Mouse (Mus musculus) brown adipose tissue, adult 24 weeks (tissue): Measurements from ENCODE around the gene 4930452B06Rik. TPM values are rescaled to one million over a fixed set of nuclear protein-coding genes. Genes with fewer than 3 reads are reported as not detected.

Source experiments
- H3K27ac ChIP-seq: fragments of 200-500 bp; replicated peaks from 2 replicates; pipeline ENCODE4 v1.5.1; 2012; ENCODE audit warnings: low read depth, mild to moderate bottlenecking, low read length
- H3K4me1 ChIP-seq: fragments of 200-500 bp; 2 replicates; pipeline ENCODE4 v1.6.1; 2012; ENCODE audit warnings: low read length, mixed read lengths; ENCODE audit not compliant: control insufficient read depth, insufficient read depth, insufficient read length
- H3K4me3 ChIP-seq: fragments of 200-500 bp; 2 replicates; pipeline ENCODE4 v1.5.1; 2012; ENCODE audit warnings: low read depth, mild to moderate bottlenecking, low read length, moderate library complexity; ENCODE audit not compliant: insufficient read depth
- polyA plus RNA-seq: library from polyadenylated mRNA; stranded (reverse); fragments of >200 nt; gene quantifications from 2 replicates; pipeline ENCODE4 v1.2.4, GENCODE M21; 2012; ENCODE audit not compliant: missing spikeins, insufficient read depth, insufficient read length

4930452B06Rik gene
- polyA plus RNA-seq, 1 experiment = not detected

DNA sequence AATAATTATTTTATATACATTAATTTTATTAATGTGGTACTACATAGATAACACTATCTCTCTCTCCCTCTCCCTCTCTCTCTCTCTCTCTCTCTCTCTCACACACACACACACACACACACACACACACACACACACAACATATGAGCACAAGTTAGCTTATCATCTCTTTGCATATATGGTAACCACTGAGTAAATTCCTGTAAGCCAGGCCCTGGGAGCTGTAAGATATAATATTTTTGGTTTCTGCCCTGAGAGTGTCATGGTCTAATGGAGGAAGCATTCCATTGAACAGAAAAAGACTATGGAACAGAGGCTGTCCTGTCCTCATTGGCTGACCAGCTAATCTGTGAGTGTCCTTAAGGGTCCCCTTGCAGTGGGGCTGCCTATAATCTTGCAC, 216.7 kb downstream of the 4930452B06Rik start:
- Histone ChIP-seq H3K27ac (no peak overlapping the region), H3K4me3 (no peak overlapping the region)

DNA sequence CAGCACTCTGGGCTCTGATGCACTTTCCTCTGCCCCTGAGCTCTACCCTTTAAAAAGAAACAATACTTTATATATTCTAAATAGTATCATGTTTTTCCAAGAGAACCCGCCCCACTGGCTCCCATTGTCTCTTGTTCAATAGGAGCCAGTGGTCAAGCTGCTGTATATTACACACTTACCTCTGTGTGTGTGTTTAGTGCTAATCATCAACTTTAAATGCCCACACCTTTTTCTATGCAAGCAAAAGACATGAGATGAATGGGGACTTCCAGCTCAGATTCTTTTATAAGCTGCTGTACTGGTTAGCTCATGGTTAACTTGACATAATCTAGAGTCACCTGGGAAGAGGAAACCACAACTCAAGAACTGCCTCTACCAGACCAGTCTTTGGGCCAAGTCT, 218.7 kb downstream of the 4930452B06Rik start:
- Histone ChIP-seq H3K4me1 (no peaks in the 10 kb centered on the region), H3K27ac (no peak overlapping the region)

More for the DNA sequence above, 216.7 kb downstream of the 4930452B06Rik start:
- no peaks in the 10 kb centered on the region for H3K4me1 ChIP-seq

DNA sequence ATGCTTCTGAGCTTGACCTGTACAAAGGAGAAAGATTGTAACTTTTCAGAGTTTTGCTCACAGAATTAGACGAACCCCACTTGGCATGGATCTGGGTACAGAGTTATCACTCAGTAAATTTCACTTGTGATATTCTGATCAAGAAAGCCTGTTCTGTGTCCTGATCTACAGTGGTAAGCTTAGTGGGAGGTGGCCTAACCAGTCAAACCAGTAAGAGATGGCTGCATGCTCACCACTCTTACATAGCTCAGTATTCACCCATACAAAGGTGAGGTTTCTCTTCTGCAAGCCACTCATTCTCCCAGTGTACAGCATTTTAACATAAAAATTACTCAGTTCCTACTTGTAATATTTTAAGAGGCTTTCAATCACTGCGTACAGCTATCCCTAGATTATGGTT, 221.7 kb downstream of the 4930452B06Rik start:
- Histone ChIP-seq H3K4me3 (no peak overlapping the region), H3K4me1 (no peaks in the 10 kb centered on the region), H3K27ac (no peak overlapping the region)

More for the DNA sequence above, 218.7 kb downstream of the 4930452B06Rik start:
- H3K4me3 ChIP-seq = no peak overlapping the region

DNA sequence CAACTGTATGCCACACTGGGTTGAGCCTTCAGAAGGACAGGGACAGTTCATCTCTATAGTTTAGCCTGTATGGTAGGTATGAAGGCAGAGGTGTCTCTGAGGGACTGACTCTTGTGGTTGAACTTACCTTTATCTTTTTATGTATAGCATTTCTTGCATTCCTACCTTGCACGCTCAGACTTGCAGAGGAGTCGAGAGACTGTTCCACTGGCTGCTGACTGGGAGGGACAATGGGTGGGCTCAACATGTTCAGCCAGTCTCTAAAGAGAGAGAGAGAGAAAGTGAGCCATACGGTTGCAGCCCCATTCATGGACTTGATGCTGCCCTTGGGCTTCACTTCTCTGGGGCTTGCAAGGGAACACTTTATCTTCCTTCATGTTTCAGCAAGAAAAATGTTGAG, 223.3 kb downstream of the 4930452B06Rik start:
- Histone ChIP-seq H3K4me3 (no peak overlapping the region), H3K27ac (no peak overlapping the region), H3K4me1 (no peaks in the 10 kb centered on the region)

- no peak overlapping the region for H3K27ac ChIP-seq
- H3K4me3 ChIP-seq = no peak overlapping the region
- H3K4me1 ChIP-seq = no peaks in the 10 kb centered on the region
Measured at GRCm38 (mm10) chr14:8441623-8442022, 224.4 kb downstream of the 4930452B06Rik start.

DNA sequence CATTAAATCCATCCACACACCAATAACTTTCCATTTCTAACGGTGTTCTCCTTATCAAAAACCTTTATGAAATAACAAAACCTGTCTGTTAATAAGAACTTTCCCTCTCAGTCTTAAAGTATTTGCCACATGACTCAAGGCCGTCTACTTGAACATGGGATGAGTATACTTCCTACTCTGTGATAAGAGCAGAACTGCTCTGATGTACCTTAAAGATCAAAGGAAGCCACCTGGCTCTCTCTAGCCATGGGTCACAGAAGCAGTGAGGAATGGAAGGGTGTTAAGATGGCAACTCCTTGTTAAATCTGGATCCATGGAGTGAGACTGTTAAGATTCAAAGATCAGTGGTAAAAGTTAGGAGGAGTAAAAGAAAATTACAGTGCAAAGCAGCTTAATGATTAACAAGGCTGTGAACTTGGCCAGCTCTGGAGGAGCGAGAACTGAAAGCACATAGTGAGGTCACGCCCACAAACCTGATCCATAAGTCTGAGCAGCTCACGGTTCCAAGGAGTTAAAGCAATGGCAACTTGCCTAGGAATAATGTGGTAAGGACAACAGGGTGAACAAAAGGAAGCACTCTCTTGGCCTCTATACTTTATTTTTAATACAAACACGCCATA, 235.3 kb downstream of the 4930452B06Rik start:
- no peak overlapping the region for H3K4me3 ChIP-seq
- H3K27ac ChIP-seq = no peak overlapping the region
- H3K4me1 ChIP-seq = no peaks in the 10 kb centered on the region

DNA sequence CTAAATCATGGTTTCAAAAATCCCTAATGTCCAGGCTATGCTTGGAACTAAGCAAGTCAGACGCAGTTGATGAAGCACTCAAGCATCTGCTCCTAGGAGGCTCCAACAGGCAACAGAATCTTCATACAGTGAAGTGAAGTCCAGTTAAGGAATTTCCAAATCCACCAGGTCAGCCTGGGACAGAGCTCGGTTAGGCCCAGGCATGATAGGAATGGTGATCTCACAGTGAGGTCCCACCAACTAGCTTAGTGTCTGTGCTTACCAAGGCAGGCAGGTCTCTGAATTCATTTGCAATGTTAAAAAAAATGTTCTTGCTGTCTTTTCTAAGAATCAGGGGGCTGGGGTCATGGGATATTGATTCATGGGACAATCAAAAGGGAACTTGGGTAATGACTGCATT, 236.3 kb downstream of the 4930452B06Rik start:
- no peak overlapping the region for H3K4me3 ChIP-seq
- H3K27ac ChIP-seq = no peak overlapping the region
- H3K4me1 ChIP-seq = no peaks in the 10 kb centered on the region

DNA sequence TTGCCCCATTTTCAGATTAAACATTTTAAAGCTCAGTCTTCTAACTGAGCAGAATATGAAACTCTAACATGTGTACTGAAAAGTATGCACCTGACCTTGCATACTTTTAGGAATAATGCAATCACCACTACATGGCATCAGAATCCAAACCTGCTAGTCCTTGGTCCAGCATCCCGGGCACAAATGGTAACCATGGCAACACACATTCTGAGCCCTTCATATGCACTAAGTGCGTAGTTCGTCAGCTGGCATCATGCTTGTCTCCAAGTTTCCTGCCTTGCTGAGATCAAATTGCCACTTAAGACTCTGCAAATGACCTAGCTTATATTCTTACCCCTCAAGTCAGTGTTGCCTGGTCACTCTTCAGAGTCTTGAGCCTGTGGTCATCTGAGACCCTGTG, 243.2 kb downstream of the 4930452B06Rik start:
- Histone ChIP-seq H3K27ac (no peak overlapping the region), H3K4me1 (no peaks in the 10 kb centered on the region), H3K4me3 (no peak overlapping the region)

DNA sequence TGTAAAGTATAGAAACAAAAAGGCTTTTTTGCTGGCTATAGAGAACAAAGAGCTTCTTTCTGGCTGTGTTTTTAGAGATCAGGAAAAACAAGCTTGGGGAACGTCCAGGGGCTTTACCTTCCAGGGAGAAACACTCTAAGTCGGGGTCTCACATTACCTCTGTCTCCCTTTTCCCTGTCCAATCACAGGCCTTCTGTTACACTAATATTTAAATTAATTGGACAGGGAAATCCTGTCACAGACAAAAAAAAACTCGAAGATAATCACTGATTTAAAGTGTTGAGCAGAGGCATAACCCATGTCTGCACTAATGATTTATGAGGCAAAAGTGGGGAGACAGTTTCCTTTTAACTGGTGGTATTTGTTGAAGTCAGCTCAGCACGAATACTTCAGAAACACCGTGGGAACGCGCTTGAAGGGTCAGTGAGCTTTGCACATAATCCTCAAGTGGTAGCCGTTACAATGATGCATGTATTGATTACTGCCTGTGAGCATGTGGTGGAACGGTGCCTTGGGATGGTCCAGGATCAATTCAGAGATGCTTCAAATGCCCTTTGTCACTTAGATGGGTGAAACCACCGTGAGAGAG, 244.7 kb downstream of the 4930452B06Rik start:
- Histone ChIP-seq H3K4me3 (no peak overlapping the region), H3K27ac (no peak overlapping the region), H3K4me1 (no peaks in the 10 kb centered on the region)

GRCm38 (mm10) chr14:8418610-8419009, 247.4 kb downstream of the 4930452B06Rik start:
- Histone ChIP-seq H3K27ac (no peak overlapping the region), H3K4me3 (no peak overlapping the region), H3K4me1 (no peaks in the 10 kb centered on the region)

DNA sequence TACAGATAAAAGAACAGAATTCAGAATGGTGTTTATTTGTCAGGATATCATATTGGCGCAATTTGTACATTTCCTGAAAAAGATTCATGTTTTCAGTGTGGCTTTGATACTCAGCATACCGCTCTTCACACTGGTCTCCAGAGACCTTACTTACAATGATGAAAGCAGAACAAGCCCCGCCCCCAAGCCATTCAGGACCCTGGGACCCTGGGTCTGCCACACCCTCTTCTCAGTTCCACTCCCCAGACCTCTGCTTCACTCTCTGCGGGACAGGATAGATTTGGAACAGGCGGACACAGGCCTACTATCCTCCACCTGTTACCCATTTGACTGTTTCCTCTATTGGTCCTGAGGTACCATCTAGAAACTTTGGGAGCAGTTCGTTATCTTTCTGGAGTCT, 260.1 kb downstream of the 4930452B06Rik start:
- no peaks in the 10 kb centered on the region for H3K4me1 ChIP-seq
- no peak overlapping the region for H3K4me3 ChIP-seq
- H3K27ac ChIP-seq = no peak overlapping the region

DNA sequence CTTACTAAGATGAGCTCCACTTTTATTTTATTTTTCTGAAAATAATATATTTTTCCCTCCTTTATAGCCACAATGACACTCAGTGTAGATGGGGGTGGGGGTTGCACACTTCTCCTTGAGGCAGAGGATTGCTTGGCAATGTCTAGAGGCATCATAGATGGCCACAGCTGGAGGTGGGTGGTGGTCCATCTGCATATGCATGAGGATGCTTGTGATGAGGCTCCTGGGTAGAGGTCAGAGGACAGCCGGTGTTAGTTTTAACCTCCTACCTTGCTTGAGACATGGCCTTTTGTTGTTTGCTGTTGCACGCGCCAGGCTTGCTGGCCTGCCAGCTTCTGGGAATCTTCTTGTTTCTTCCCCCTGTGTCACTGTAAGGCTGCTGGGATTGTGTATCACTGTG, 262.7 kb downstream of the 4930452B06Rik start:
- H3K27ac ChIP-seq = no peak overlapping the region
- H3K4me3 ChIP-seq = no peak overlapping the region

GRCm38 (mm10) chr14:8398507-8398906, 267.5 kb downstream of the 4930452B06Rik start:
- Histone ChIP-seq H3K4me3 (no peak overlapping the region), H3K27ac (no peak overlapping the region), H3K4me1 (no peaks in the 10 kb centered on the region)

More for the DNA sequence above, 262.7 kb downstream of the 4930452B06Rik start:
- no peaks in the 10 kb centered on the region for H3K4me1 ChIP-seq

- no peaks in the 10 kb centered on the region for H3K4me1 ChIP-seq
- H3K27ac ChIP-seq = no peak overlapping the region
- no peak overlapping the region for H3K4me3 ChIP-seq
Measured at GRCm38 (mm10) chr14:8395690-8396287, 270.3 kb downstream of the 4930452B06Rik start.

GRCm38 (mm10) chr14:8392181-8392825, 273.7 kb downstream of the 4930452B06Rik start:
- no peak overlapping the region for H3K27ac ChIP-seq
- H3K4me3 ChIP-seq = no peak overlapping the region
- H3K4me1 ChIP-seq = no peaks in the 10 kb centered on the region
